Mouse (Mus musculus): Measurements from ENCODE around the gene Gm20388. TPM values are rescaled to one million over a fixed set of nuclear protein-coding genes. Genes with fewer than 3 reads are reported as not detected.

Gm20388 gene
- polyA plus RNA-seq, 1 experiment from 2014 or later = not detected

DNA sequence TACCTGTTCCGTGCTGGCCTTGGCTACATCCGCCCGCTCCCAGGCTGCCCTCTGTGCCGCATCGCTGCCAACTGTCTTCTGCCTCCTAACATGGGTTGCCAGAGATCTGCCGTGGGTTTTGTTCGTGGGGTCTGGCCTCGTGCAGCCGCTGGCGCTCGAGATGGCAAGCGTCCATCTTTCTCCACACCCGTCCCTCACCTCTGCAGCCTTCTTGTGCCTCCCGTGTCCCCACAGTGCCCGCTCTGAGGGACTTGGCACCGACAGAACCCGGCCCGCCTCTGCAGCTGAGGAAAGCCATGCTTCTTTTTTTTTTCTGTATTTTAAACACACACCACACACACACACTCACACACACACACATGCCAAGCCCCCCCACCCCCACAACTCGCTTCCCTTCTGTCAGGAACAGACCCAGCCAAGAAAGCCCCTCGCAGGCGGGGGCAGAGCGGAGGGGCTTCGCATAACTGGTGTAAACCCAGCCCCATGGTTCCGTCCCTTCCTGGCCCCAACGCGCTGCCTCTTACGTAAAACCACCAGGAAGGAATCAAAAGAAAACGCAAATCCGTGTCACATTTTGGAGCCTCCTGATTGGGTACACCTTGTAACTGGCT lies 2841.6 kb downstream of the Gm20388 start:
- Histone ChIP-seq H3K36me3 (ENCODE audit: control insufficient read depth, insufficient read depth) (no peaks in the 10 kb centered on the region), H3K9ac (ENCODE audit: low read depth, low read length) (no peak overlapping the region), H3K9me3 (ENCODE audit: control insufficient read depth) (no peaks in the 10 kb centered on the region), H3K4me2 (replicated peaks; ENCODE audit: low read depth) (no peak overlapping the region), H3K27me3 (replicated peaks; ENCODE audit: control insufficient read depth, insufficient read depth, low read length) (no peaks in the 10 kb centered on the region), H3K4me1 (replicated peaks; ENCODE audit: control insufficient read depth, insufficient read depth, low read length) (no peaks in the 10 kb centered on the region), H3K4me3 (ENCODE audit: low read depth, low read length) (no peak overlapping the region), H3K27ac (ENCODE audit: low read depth, low read length) (no peak overlapping the region)
- WGBS = 83% methylated on average over 29 of the region's 29 CpGs
- ATAC-seq = no peak
- no peak for TF ChIP-seq CTCF (IDR thresholded peaks at IDR 0.05; ENCODE audit: low read depth)

DNA sequence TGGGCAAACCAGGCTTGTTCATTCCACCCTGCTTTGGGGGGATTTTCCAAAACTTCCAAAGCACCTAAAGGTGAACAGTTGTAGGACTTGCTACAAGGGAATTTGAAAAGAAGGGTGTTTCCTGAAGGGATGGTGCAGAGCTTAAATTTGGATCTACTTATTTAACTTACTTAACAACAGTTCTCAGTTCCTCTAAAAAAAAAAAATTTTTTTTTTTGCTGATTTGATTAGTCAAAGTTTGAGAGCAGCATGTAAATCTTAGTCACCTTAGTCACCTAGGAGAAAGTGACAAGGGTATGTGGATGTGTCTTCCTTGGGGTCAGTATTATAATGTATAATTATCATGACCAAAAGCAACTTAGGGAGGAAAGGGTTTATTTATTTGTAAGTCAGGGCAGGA lies 2848.0 kb downstream of the Gm20388 start:
- Histone ChIP-seq H3K4me1 (replicated peaks; ENCODE audit: control insufficient read depth, insufficient read depth, low read length) (no peaks in the 10 kb centered on the region), H3K9ac (ENCODE audit: low read depth, low read length) (no peak overlapping the region), H3K27me3 (replicated peaks; ENCODE audit: control insufficient read depth, insufficient read depth, low read length) (no peaks in the 10 kb centered on the region), H3K9me3 (ENCODE audit: control insufficient read depth) (no peaks in the 10 kb centered on the region), H3K27ac (ENCODE audit: low read depth, low read length) (no peak overlapping the region), H3K4me2 (replicated peaks; ENCODE audit: low read depth) (no peak overlapping the region), H3K36me3 (ENCODE audit: control insufficient read depth, insufficient read depth) (no peaks in the 10 kb centered on the region), H3K4me3 (ENCODE audit: low read depth, low read length) (no peak overlapping the region)
- no peak for TF ChIP-seq CTCF (IDR thresholded peaks at IDR 0.05; ENCODE audit: low read depth)
- no peak for ATAC-seq

DNA sequence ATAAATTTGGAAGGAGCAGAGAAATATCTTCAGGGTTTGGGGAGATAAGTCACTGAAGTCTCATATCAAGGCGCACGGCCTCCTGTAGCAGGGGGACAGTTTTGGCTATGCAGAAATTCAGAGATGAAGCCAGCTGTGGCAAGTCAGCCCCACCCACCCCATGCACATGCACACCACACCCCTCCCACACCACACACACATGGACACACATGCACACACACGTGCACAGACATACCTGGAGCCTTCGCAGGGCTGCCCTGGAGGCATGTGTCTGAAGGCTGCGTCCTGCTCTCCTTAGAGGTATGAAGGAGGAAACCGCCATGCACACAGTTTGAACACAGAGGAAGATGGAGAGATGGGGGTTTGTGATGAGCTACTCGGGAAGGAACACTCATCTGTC lies 2849.5 kb downstream of the Gm20388 start:
- H3K4me1 ChIP-seq (replicated peaks; ENCODE audit: control insufficient read depth, insufficient read depth, low read length) = no peaks in the 10 kb centered on the region
- H3K27me3 ChIP-seq (replicated peaks; ENCODE audit: control insufficient read depth, insufficient read depth, low read length) = no peaks in the 10 kb centered on the region
- no peak overlapping the region for H3K4me3 ChIP-seq (ENCODE audit: low read depth, low read length)
- H3K36me3 ChIP-seq (ENCODE audit: control insufficient read depth, insufficient read depth) = no peaks in the 10 kb centered on the region
- WGBS = 80% methylated on average over 7 of the region's 7 CpGs
- no peak for ATAC-seq
- no peaks in the 10 kb centered on the region for H3K9me3 ChIP-seq (ENCODE audit: control insufficient read depth)
- H3K27ac ChIP-seq (ENCODE audit: low read depth, low read length) = no peak overlapping the region
- TF ChIP-seq CTCF (IDR thresholded peaks at IDR 0.05; ENCODE audit: low read depth) = no peak
- H3K9ac ChIP-seq (ENCODE audit: low read depth, low read length) = no peak overlapping the region
- no peak overlapping the region for H3K4me2 ChIP-seq (replicated peaks; ENCODE audit: low read depth)

DNA sequence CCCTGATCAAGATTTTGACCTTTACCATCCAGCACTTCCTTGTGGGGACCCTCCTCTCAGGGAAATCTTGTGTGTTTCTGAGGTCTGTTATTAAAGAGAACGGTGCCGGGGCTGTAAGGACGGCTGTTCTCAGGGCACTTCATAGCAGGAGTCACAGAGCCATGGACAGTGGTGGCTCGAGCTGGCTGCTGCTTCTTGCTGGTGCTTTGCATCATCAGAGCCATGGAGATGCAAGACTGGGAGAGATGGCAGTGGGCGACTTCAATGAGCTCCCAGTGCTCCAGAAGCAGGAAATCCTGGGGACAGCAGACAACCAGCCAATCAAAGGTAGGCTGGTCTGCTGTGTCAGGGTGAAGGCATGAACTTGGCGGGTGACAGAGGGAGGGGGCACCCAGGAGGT lies 2850.5 kb downstream of the Gm20388 start:
- Histone ChIP-seq H3K4me2 (replicated peaks; ENCODE audit: low read depth) (no peak overlapping the region), H3K4me3 (ENCODE audit: low read depth, low read length) (no peak overlapping the region), H3K4me1 (replicated peaks; ENCODE audit: control insufficient read depth, insufficient read depth, low read length) (no peaks in the 10 kb centered on the region), H3K27me3 (replicated peaks; ENCODE audit: control insufficient read depth, insufficient read depth, low read length) (no peaks in the 10 kb centered on the region), H3K9ac (ENCODE audit: low read depth, low read length) (no peak overlapping the region), H3K27ac (ENCODE audit: low read depth, low read length) (no peak overlapping the region), H3K36me3 (ENCODE audit: control insufficient read depth, insufficient read depth) (no peaks in the 10 kb centered on the region), H3K9me3 (ENCODE audit: control insufficient read depth) (no peaks in the 10 kb centered on the region)
- no peak for TF ChIP-seq CTCF (IDR thresholded peaks at IDR 0.05; ENCODE audit: low read depth)
- ATAC-seq = no peak
- WGBS = 61% methylated on average over 6 of the region's 6 CpGs

DNA sequence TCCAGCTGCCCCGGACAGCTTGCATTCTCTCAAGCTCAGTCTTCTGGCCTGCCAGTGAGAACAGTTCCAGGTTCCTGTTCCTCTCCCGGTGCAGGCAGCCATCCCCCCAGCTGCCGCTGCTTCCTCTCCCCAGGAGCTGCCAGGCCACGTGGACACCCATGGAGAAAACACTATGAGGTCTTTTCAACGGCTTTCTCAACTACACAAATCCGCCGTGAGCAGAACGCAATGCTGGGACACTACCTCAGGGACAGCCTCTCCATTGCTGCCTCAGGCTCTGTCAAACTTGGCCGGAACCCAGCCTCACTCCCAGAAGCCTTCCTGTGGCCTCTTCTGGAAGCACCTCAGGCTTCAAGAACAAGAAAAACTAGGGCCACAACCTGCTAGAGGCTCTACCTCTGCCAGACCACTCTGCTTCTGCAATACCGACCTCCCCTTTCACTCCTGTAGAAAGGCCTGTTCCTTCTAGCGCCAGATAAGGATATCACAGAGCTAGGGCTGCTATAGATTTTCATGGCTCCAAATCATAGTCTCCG lies 2852.2 kb downstream of the Gm20388 start:
- Histone ChIP-seq H3K36me3 (ENCODE audit: control insufficient read depth, insufficient read depth) (no peaks in the 10 kb centered on the region), H3K9ac (ENCODE audit: low read depth, low read length) (no peak overlapping the region), H3K9me3 (ENCODE audit: control insufficient read depth) (no peaks in the 10 kb centered on the region), H3K27me3 (replicated peaks; ENCODE audit: control insufficient read depth, insufficient read depth, low read length) (no peaks in the 10 kb centered on the region), H3K4me2 (replicated peaks; ENCODE audit: low read depth) (no peak overlapping the region), H3K27ac (ENCODE audit: low read depth, low read length) (no peak overlapping the region), H3K4me1 (replicated peaks; ENCODE audit: control insufficient read depth, insufficient read depth, low read length) (no peaks in the 10 kb centered on the region), H3K4me3 (ENCODE audit: low read depth, low read length) (no peak overlapping the region)
- no peak for ATAC-seq
- WGBS = 65% methylated on average over 12 of the region's 12 CpGs
- TF ChIP-seq CTCF (IDR thresholded peaks at IDR 0.05; ENCODE audit: low read depth) = no peak

DNA sequence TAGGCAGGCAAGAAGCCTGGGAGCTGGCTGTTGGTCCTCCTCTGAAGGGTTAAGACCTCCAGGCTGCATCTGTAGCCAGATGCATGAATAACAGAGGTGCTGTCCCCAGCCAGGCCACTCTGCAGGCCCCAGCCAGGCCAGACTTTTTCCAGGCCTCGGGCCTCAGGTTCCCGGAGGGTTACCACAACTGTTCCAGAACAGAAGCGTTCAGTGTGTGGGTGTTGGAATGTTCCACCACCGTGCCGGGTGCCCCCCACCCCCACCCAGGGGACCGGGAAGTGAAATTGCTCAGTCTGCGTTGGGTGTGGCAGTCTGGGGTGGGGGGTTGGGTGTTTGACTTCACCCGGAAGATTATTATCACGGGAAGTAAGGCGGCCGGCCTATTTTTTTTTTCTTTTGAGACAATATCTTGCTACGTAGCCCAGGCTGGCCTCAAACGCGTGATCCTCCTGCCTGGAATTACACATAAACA lies 2852.7 kb downstream of the Gm20388 start:
- H3K27me3 ChIP-seq (replicated peaks; ENCODE audit: control insufficient read depth, insufficient read depth, low read length) = no peaks in the 10 kb centered on the region
- H3K27ac ChIP-seq (ENCODE audit: low read depth, low read length) = no peak overlapping the region
- ATAC-seq = no peak
- no peaks in the 10 kb centered on the region for H3K9me3 ChIP-seq (ENCODE audit: control insufficient read depth)
- H3K4me3 ChIP-seq (ENCODE audit: low read depth, low read length) = no peak overlapping the region
- no peak overlapping the region for H3K9ac ChIP-seq (ENCODE audit: low read depth, low read length)
- WGBS = 43% methylated on average over 14 of the region's 14 CpGs
- H3K4me2 ChIP-seq (replicated peaks; ENCODE audit: low read depth) = no peak overlapping the region
- H3K4me1 ChIP-seq (replicated peaks; ENCODE audit: control insufficient read depth, insufficient read depth, low read length) = no peaks in the 10 kb centered on the region
- TF ChIP-seq CTCF (IDR thresholded peaks at IDR 0.05; ENCODE audit: low read depth) = no peak
- H3K36me3 ChIP-seq (ENCODE audit: control insufficient read depth, insufficient read depth) = no peaks in the 10 kb centered on the region
